Mouse (Mus musculus): Measurements from ENCODE around the gene Farp2.
"Not testable (repeated sequence)": the region's sequence is repeated elsewhere in the genome, so short reads cannot be mapped to it uniquely, and the experiment has no call there.

The Farp2 gene

DNA sequence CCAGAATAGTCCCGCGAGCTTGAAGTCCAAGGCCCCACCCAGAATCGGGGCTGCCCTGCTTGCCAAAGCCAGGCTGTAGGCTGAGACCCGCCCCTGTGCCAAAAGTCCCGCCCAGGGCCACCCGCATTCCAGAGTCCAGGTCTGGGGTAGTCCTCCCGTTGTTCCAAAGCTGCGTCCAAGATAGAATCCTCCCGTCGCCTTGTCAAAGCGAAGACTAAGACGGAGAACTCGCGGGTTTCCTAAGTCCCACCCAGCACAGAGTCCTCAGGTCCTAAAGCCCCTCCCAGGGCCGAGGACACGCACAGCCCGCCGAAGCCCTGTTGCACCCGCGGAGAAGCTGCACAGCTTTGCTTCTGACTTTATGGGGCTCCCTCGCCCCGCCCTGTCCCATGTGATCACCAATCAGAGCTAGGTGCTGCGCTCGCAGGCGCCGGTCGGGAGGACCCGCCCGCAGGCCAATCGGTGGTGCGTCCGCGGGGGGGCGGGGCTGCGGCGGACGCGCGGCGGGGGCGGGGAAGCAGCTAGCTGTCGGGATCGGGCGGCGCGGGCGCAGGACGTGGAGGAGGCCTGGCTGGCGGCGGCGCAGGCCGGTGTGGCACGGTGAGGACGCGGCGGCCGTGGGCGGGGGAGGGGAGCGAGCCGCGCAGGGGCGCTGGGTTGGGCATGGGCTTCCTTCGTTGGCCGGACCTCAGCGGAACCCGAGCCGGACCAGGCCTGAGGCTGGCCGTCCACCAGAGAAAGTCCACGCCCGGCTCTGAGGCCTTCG is at the start of gene Farp2:
Gene Farp2 (plus strand): TSS at position 495 of the 766 bp plus-strand sequence.
- peak; percentile 95 for DNase-seq

DNA sequence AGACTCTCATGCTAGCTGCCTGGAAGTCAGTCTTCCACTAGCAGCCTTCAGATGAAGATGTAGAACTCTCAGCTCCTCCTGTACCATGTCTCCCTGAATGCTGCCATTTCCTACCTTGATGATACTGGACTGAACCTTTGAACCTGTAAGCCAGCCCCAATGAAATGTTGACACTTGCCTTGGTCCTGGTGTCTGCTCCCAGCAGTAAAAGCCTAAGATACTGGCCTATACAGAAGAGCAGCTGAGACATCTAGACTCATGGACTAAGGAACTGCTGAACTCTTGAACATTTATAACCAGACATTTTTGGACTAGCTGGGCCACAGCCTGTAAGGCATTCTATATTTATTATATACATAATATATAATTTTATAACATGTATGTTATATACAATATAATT is 46.8 kb upstream of the Farp2 start:
- DNase-seq: no peak

DNA sequence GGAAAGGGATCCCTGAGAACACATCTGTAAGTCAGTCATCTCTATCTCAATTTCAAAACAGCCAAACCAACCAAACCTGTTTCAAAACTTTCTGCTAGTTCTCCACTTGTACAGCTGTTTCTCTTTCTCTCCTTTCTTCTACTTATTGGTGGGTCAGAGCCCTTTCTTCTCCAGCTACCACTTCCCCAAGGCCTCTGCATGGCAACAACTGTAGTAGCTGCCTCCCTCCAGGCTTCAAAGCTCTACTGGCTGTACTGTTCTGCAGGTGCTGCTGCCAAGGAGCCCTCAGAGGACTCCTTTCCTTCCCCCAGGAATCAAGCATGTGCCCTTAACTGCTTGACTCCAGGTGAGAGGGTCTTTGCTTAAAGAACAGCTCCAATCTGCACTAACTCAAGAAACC is 46.1 kb upstream of the Farp2 start:
- DNase-seq: no peak

DNA sequence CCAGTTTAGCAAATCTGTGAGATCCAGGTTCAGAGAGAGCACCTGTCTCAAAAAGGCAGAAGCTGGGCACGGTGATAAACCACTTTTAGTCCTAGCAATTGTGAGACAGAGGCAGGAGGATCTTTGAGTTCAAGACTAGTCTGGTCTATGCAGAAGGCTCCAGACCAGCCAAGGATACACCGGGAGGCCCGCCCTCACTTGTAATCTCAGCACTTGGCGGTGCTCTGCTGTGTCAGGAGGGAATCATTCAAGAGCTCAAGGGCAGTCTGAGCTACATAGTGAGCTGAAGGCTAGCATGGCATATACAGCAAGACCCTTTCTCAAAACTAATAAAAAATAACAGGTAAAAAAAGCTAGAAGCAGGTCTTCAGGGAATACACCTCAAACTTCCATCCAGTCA is 43.3 kb upstream of the Farp2 start:
- DNase-seq: no peak

DNA sequence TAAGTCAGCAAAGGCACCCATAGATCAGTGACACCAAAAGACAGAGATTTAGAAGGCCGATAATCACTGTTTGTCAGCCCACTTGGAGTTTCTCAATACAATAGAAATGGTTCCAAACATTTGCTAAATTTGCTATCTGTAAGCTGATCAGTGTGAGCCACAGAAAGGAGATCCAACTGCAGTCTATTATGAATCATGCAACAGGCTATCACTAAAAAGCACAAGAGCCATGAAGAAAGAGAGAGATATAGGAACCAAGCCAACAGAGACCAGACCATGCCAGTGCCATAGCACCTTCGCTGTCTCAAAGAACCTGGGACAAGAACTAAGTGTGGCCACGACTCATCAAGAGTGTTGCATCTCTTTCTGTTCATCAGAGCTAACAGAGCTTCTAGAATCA is 36.2 kb upstream of the Farp2 start:
- no peak for DNase-seq

DNA sequence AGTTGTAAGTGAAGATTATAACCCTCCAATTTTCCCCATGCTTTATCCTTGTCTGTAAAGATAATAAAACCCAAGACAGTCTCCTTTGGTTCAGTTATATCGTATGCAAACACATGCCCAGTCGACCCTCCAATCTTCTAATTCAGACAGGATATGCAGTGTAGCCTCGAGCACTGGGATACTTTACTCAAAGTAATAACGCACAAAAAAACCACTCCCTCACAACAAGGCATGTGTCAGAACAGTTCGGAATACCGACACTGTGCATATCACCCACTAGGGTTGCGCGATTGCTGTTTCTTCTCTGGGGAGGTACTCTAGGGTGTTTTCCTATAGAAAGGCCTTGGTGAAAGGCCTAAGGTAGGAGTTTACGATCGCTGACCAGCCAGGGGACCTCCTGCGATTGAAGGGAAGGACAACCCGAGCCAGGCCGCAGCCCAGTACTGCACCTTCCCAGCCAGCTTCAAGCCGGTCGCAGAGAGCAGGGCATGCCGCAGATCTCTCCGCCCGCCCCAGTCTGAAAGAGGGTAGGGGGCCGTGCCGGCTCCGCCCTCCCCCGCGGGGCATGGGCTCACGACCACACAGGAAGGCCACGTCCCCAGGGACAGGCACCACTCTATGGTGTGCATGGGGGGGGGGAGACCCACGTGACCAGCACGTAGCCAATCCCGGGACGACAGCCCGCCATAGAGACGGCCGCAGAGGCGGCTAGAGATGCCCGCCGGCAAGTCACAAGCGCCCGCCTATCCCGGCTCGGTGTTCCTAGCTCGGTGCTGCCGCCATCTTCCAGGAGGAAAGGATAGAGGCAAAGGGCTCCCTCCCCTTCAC is 33.9 kb upstream of the Farp2 start:
- DNase-seq: peak; percentile 99

DNA sequence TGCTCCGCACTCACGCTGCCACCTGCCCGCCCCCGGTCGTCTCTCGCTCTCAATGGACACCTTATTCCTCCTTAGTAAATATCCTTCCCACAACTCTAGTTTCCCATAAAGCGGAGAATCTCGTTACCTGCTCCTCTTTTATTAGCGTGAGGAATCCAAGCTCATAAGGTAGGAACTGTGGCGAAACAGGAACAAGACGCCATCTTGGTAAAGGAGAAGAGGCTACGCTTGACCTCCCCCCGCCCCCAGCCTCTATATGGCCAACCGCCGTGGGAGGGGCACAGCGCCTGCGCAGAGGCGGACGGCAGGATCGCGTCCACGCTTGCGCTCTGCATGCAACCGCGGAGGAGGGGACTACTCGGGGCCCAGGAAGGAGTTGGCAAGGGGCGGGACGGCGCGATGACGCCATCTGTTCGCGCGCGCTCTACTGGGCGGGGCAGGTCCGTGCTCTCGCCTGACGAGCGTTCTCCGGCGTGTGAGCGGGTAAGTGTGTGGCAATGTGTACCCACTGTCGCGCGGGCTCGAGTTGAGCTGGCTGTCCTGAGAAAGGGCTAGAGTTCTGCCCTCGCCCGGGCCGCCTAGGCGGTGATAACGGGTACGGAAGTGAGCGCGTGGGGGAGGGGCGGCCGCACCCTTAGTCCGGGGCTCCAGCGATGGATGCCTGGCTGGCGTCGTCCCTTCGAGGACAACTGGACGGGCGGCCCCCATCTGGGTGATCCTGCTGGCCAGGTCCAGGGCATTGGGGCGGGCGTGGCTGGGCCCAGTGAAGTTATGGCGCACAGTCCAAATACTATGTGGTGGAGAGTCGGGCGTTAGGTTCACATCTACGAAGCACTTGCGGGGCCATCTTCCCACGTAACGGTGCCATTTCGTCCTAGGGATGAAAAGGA is 33.0 kb upstream of the Farp2 start, which contains the start of gene Hdlbp:
Gene Hdlbp (minus strand): TSS at position 230 of the 890 bp plus-strand sequence.
- peak; percentile 99 for DNase-seq

DNA sequence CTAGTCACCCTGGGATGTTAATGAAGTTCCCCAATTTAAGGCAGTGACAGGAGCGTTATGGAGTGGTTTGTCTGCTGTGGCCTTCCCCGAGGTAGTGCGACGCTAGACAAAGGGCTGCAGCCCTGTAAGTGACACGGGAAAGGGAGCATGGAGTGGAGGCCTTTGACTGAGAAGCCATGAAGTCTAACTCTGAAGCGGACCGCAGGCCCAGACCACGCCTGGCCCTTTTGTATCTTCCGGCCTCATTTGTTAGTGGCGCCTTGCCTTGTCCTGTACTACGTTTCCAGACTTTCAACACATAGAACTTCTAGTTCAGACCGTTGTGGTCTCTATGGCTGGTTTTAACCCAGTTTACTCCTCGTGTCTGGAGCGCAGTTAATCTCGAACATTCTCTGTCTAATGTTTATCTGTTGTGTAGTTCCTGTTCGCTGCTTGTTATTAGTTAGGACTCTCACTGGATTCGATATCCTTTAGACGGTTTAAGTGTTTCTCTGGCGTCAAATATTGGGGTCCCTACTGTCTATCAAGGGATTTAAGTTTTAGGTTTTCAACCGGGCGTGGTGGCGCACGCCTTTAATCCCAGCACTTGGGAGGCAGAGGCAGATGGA is 32.3 kb upstream of the Farp2 start:
- DNase-seq: no peak

DNA sequence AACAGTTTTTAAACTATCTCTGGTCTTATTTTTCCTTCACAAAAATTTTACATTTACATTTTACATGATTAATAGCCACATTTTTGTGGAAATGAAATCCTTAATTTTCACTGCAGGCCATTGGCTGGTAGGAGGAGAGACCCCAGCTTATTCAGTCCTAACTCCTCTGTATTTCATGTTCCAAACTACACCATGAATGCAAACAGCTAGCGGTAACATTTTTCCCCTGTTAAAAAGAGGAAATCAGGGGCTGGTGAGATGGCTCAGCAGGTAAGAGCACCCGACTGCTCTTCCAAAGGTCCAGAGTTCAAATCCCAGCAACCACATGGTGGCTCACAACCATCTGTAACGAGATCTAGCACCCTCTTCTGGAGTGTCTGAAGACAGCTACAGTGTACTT is 25.6 kb upstream of the Farp2 start:
- DNase-seq: not testable (repeated sequence)

DNA sequence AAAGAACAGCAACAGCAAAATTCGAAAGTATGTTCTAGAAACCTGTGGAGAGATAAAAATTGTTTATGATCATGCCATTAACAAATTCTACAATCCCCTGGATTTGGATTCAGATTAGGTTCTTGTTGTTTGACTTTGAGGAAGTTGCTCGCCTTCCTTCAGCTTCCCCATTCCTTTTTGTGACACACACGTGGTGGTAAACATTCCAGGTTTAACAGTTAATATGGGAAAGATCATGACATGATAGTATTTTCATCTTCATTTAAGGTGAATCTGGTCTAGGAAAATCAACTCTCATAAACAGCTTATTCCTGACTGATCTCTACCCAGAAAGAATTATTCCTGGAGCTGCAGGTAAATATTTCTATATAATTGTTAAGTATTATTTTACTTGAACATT is 16.6 kb upstream of the Farp2 start:
- no peak for DNase-seq

DNA sequence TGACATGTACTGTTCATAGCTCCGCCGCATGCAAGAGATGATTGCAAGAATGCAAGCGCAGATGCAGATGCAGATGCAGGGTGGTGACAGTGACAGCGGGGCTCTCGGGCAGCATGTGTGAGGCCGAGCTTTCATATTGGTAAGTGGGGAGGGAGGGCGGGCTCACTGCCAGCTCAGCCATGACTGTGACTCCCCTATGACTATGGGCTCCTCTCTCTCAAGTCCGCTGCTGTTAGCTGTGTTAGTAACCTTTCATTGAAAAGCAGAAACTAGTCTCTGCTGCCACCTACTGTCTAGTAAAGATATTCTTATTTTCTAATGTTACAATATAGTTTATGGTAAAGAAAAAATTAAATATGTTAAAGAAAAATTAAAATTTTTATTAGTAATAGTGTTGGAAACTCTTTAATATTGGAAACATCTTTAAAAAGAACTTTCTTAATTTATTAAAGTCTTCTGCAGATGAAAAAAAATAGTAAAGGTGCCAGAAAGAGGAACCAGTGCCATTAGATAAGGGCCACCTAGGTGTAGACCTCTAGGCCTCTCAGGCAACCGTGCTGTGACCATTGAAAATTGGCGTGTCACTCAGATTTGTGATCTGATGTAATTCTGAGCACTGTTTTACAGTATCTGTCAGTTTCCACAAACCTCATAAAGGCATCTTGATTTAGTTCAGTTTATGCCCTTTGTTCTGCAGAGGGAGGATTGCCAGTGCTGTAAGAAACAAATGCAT is 4.8 kb upstream of the Farp2 start:
- DNase-seq: peak; percentile 16

DNA sequence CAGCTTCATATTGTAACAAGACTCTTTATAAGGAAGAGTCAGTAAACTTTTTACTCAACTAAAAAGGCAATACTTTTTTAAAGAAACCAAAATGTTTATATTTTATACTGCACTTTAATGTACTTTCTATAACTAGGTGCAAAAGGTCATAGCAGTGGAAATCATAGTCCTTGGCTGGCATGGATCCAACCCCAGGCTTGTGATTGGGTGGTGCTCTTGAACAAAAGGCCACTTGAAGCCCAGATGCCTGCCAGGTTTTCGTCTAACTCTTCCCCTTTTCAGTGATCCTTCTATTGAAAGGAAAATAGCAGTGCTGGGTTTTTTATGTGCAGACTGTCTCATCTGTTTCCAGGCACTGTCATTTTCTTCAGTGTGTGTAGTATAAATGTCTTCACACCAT is 3.3 kb upstream of the Farp2 start:
- DNase-seq: not testable (repeated sequence)

DNA sequence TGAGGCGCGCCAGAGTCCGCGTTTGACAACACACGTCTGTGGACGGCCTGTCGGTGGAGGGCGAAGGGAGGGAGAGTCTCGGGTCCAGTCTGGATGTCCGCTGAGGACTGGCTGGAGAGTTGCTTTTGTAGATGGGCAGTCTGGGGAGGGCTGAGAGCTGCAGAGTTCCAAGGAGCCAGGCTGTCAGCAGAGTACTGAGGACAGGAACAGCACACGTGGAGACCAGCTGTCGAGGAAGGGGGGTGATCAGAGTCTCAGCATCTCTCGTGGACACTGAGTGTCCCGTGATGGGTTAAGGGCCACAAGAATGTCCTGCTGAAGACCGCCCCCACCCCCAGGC is 442 bp downstream of the Farp2 start:
- DNase-seq: no peak

DNA sequence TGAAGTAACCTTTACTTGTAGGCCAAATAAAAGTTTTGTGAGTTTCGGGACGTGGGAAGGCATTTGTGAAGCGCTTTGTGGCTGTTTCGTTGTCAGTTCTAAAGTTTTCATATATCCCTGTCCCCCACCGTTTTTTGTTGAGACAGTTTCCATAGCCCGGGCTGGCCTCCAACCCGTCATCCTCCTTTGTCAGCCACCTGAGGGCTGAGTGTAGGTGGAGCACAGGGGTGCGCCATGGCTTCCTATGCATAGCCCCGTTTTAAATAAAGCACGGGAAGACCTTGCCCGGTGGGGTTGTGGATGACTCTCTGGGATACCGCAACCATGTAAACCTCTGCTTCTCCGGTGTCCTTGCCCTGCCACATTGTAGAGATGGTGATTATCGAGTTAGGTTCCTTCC is 1.3 kb downstream of the Farp2 start:
- DNase-seq: no peak

DNA sequence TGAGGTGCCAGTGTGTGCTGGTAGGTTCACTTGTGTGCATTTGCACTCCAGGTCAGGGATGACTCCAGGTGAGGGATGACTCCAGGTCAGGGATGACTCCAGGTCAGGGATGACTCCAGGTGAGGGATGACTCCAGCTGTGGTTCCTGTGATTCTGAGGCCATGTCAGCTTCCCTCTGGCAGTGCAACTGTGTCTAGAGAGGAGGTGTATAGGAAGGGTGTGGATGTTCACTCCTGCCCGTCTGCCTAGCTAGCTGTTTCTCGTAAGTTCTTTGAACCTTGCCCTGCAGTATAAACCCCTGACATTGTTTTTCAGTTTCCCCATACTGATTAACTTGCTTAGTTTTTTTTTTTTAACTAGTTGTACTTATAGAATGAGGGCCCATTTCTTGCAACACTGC is 9.6 kb downstream of the Farp2 start:
- DNase-seq: no peak

DNA sequence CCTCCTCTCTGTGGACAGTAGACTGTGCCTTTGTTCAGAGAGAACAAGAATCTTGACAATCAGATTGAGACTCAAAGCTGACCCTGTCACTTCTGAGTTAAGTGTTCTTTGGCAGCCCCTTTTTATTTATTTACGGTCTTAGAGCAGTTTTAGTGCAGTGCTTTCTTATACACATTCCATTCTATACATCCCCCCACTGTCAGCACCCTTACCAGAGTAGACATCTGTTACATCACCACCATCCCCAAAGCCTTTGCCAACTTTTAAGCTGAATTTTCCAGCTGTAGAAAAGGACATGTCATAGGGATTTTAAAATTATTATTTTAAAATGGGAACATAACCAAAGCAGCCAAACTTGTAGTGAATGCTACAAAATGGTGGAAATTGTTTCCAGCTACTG is 10.4 kb downstream of the Farp2 start:
- no peak for DNase-seq

DNA sequence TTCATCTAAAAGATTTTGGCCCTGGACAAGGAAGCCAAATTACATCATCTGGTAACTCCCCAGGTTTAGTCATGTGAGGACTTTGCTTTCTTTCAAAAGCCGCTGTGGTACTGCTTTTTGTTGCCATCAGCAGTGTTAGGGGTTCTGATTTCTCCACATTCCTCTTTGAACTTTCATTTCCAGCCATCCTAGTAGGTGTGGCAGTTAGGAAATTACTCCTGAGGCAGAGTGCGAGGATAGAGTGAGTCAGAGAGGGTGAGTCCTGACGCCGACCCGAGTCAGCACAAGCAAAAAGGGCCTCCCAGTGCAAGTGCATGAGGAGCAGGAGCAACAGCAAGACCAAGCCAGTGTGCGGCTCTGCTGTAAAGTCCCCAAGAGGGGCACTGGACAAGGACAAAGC is 17.9 kb downstream of the Farp2 start:
- DNase-seq: no peak

DNA sequence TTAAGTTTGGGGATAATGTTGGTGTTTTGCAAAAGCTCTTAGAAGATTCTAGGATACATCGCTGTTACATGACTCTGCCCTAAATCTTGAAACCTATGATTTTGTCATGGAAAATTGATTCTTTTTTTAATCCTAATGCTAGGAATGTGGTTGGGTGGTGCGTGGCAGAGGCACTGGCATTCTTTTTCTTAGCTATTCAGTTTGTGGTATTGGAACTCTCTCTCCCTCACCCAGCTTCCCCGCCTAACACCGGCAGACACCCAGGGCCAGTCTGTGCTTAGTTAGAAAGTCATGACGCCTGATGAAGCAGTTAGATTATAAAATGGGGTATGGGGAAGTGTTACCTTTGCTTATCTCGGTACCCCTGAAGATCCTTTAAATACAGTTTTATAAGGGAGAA is 25.3 kb downstream of the Farp2 start:
- no peak for DNase-seq

DNA sequence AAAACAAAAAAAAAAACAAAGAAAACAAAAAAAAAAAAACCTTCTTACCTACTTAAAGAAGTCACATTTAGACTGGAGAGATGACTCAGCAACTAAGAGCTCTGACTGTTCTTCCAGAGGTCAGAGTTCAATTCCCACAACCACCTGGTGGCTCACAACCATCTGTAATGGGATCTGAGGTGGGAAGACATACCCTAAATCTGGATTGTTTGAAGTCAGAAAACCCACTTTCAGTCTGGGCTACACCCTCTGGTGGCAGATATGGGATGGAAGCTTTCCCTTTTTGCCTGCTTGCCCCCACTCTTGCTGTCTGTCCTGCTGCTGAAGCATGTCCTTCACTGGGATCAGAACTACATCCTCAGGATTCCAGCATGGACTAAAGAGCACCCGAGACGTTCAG is 31.3 kb downstream of the Farp2 start:
- no peak for DNase-seq

DNA sequence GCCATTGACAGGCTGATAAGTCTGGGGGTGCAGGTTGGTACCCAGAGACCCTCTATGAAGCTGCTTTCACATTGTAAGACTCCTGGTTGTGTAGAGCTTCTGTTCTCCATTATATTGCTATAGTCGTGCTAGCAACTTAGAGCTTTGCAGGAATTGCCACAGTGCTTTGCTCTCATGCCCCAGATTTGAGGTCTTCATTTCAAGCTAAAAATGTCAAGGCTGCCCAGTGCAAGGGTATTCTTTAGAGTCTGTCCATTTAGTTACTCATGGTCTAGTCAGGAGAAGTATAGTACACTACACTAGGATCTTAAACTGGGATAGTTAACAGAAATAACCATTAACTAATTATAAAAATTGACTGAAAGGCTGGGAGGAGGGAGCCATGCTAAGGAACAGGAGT is 35.4 kb downstream of the Farp2 start:
- no peak for DNase-seq

DNA sequence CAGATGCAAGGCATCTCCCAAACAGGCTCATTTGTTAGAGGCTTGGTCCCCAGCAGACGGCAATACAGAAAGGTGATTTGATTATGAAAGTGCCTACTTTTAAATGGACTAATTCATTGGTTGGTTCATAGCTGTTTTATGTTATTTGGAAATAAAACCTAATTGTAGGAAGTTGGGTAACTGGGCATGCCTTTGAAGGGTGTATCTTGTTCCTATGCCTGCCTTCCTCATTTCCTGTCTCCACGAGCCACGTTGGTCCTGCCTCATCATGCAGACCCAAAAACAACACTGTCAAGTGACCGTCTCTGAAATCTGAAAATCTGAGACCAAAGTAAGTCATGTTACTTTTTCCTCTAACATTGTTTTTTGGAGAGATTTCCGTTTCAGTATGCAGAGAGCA is 39.5 kb downstream of the Farp2 start:
- DNase-seq: no peak

DNA sequence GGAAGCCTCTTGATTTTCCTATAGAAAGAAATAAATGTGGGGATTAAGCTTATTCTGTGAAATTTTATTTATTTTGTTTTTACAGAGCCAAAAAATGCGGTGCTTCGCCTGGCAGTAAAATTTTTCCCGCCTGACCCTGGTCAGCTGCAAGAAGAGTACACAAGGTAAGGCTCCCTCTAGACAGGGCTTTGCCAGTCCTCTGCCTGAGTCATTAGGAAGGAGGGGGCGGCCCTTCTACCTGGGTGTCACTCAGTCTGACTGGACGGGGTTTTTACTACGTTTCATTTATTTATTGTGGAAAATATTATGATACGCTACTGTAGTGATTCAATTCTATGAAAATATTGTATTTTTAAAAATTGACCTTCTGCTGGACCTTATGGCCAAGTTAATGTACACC is 51.3 kb downstream of the Farp2 start:
- DNase-seq: no peak

Data from right cerebral cortex, adult 18-20 months (tissue).